Mouse (Mus musculus) adrenal gland, postnatal 10 days (tissue): ENCODE measurements around the gene Vps8. TPM values are rescaled to one million over a fixed set of nuclear protein-coding genes. Genes with fewer than 3 reads are reported as not detected.

Source experiments
- DNase-seq: peaks from one replicate; pipeline ENCODE4 v3.0.0; 2021; ENCODE audit warnings: mixed read lengths
- total RNA-seq, 2 experiments: library from RNA; stranded (reverse); gene quantifications; 2 replicates each; pipeline ENCODE4 v1.2.3; 2021

The Vps8 gene
- total RNA-seq, 2 experiments from 2014 or later = 16.3 to 18.2 TPM

DNA sequence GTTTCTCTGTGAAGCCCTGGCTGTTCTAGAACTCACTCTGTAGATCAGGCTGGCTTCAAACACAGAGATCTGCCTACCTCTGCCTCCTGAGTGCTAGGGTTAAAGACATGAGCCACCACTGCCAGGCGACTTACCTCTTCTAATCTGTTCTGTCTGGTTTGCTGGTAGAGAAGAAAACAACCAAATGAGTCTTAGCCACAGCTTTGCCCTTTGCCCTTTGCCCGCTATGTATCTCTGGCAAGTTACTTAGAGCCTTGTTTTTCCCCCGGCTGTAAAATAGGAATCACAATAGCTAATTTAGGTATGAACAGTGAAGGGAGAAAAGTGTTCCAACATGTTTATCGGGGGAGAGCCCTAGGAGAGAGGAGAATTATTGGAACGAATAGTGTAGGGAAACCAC lies 18.3 kb upstream of the Vps8 start:
- no peak for DNase-seq

DNA sequence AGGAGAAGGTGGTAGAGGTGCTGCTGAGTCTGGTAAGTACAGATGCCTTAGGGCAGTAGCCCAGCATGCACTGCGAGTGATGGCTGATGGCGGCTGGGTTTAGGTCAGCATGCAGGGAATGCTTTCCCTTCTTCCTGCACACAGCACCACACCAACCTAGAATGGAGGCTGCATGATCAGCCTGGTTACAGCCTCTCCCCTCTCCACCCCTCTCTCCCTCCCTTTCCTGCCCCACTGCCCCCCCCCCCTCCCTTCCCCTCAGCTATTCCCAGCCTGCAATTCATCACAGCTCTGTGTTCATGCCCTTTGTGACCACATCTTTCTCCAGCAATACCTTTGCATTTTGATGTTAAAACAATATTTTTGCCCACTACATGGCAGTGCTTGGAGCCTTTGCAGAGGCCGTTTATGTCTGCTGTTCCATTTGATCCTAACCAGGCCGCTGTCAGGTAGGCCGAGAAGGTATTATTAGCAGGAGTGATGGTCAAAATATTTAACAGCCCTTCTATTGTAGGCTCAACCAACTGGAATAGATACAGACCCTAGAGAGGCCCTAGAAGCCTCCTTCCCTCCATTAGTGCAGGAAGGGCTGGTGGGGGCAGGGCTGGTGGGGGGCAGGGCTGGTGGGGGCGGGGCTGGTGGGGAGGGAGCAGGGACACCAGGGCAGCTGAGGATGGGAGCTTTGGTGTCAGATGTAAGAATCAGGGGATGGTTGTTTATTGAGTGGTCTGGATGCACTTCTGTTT lies 17.5 kb upstream of the Vps8 start:
- DNase-seq = no peak

DNA sequence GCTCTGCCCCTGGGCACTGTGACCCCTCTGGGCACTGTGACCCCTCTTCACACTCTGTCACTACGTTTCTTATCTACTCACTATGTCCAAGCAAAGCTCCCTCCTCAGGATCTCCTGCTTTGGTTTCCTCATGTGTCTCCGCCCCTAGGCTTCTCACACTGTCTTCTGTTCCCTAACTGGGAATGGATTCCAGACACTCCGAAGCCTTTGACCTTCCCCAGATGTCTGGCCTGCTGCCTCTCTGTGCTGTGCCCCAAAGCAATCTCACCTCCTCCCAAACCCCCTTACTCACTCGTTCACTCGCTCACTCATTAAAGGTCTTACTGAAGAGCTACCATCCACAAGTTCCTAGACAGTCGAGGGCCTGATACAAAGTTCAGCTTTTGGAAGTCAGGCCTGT lies 16.8 kb upstream of the Vps8 start:
- DNase-seq = no peak

DNA sequence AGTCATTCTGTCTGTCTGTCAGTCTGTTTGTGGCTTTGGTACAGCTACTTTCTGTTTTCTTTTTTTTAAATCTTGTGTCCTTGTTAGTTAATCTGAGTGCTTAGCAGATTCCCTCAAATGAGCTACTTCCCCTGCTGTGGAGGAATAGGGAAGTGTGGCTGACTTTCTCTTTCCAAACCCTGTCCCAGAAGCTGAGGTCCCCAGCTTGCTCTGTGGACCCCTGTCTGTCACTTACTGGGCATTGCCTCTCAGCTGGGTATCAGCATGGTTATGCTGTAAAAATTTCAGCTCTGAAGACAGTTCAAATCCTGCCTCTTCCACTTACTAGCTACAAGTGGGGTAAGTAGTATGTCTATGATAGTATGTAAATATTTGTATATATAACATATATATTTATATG lies 11.1 kb upstream of the Vps8 start:
- DNase-seq = no peak

DNA sequence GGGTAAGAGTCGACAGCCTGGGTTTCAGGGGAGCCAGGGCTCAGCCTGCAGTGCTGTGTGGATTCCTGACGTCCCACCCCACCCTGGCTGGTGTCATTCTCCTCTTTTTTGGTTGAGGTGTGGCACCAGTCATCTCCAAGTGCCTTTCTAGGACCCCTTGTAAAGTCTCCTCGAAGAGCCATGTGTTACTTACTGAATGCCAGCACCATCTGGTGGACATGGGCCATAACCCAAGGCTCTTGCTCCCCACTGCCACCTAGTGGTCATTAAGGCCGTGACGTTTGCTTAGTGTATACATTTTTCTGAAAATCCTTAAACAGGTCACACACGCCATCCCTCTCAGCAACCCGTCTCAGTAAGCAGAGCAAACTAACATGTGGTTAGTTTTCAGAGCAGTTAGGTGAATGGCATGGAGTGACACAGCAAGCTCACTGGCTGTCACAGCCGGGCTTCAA lies 10.3 kb upstream of the Vps8 start:
- peak; percentile 80 for DNase-seq

DNA sequence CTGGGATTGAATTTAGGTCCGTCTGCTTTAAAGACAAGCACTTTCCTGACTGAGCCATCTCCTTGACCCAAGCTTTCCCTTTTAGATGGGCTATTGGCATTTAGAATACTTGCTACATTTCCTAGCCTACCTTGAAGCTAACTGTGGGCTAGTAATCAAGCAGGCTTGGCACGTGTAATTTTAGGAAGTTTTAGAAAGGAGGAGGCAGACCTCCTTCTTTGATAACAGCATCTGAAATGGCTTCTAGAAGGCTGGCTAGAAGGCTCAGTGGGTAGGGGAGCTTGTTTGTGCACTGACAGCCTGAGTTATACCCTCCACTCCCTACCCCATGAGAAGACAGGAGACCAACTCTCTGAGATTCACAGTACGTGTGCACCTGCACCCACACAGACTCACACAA lies 9.1 kb upstream of the Vps8 start:
- no peak for DNase-seq

DNA sequence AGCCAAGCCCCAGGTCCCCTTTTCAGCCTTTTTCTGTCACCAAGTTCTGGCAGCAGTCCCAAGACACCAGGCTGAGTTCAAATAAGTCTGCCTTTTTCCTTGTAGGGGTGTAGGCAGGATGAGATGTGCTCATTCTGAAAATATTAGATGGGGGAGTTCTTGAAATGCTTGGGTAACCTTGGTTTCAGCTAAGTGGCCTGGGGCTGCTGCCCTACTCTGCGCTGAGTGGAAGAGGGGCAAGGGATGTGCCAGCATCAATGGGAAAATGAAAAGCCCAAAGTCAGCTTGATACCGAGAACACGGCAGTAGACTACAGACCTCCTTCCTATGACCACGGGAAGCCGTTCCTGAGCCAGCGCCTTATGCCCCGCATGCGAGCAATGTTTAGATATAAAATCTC lies 7.8 kb upstream of the Vps8 start:
- DNase-seq = no peak

DNA sequence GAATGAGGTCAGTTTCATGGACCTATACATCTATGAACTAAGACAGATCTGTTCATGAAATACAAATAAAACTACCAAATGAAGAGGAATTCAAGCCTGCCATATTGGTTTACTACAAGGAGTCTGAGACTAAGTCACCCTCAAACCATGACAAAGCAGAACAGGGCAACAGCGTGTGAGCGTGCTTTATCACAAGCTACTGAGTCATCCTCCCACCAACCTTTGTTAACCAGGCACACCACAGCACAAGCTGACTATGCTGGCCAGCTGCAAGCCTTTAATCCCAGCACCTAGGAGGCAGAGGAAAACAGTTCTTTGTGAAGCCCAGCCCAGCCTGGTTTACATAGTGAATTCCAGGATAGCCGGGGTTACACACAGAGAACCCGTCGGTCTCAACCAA lies 4.9 kb upstream of the Vps8 start:
- no peak for DNase-seq

DNA sequence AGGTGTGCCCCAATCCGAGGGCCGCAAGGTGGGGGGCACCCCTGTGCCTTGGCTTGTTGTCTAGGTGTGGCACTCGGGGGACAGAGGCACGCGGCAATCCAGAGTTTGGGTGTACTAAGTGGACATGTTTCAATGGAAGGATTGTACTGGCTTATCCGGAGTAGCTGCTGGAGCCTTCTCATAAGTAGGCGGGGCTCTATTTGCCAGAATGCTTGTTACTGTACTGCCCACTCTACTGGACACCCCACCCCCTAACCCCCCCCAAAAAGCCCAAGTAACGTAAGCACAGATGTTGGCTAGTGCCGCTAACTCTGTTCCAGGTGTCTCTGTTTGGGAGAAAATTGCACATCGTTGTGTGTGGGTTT lies 610 bp downstream of the Vps8 start:
- DNase-seq = no peak

DNA sequence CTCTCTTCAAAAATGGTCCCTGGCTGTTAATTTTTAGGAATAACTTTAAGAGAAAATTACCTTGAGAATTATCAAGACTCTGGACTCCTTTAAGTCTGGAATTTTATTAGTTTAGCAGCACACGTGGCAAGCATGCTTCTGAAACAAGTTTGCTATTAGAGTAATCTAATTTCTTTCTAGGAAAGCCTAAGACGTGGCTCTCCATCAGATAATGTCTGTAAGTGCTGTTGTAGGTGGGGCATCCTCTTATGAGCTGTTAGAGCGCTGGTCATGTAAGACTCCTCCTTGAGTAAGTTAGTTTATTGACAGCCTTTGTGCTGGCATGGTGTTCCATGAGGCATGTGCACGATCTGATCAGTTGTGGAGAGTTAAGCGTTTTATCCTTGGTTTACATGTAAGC lies 5.2 kb downstream of the Vps8 start:
- no peak for DNase-seq

DNA sequence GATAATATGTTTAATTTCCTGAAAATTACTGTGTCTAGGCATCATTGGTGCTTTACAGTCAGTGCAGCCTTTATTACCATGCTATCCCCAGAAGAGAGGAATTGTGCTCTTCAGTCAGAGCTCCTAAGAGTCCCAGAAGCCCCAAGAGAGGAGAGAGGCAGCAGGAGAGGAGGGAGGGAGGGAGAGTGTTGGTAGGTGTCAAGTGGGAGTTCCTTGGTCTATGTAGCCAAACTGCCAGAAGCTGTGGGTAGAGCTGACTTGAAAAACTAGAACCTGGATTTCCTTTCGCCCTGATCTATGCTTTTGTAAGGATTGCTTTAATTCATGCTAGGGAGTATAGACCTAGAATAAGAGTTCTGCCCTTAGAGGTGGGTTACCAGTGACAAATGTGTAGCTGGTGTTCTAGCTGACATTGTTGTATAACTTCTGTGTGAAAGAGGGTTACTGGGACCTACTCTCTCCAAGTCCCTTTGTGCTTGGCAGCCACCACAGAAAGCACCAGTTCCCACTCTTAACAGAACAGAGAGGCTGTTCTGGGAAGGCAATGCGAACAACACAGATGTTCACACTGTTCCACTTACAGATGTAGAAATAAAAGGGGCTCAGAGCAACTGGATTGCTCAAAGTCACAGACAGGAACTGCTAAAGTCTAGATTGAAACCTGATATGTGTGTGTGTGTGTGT lies 7.6 kb downstream of the Vps8 start:
- no peak for DNase-seq

DNA sequence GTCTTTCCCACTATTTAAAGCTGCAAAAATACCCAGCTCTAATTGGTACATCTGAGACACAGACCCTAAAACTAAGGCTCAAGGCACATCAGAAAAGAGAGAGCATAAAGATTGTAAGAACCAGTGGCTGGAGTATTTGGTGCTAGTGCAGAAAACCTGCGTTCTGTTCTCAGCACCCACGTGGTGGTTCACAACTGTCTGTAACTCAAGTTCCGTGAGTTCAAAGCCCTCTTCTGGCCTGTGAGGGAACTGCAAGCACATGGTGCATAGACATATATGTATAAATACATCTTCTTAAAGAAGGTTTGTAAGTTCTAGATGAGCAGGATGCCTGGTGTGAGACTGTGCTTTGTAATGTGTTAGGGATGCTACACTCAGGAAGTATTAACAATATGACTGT lies 8.7 kb downstream of the Vps8 start:
- no peak for DNase-seq

DNA sequence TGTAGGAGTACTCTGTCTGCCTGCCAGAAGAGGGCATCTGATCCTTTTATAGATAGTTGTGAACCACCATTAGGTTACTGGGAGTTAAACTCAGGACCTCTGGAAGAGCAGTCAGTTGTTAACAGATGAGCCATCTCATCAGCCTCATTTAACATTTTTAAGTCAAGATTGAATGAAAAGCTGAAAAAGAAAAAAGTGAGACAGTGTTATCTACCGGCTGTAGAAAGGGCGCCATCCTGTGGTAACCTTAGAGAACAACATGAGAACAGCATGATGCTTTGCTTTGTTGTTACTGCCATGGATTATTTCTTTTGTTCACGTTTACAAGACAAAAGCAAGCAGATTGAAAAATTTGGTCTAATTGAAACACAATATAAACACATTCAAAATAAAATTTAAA lies 10.6 kb downstream of the Vps8 start:
- DNase-seq = no peak

DNA sequence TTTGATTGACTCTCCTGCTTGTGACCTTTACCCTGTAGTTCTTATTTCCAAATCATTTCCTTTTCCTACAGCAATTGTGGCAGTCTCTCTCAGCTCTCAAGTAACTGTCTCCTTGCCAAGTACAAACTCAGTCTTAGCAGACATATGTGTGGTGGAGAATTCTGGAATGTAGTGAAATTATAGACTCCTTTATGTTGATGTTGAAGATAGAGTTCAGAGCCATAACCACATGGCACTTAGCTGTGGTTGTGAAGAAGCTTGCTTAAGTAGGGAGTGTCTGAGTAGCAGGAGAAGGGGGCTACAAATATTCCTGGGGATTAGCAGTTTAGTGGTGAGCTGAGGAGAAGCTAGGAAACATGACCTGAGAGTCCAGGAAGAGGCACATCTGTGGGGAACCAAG lies 18.1 kb downstream of the Vps8 start:
- DNase-seq = no peak

DNA sequence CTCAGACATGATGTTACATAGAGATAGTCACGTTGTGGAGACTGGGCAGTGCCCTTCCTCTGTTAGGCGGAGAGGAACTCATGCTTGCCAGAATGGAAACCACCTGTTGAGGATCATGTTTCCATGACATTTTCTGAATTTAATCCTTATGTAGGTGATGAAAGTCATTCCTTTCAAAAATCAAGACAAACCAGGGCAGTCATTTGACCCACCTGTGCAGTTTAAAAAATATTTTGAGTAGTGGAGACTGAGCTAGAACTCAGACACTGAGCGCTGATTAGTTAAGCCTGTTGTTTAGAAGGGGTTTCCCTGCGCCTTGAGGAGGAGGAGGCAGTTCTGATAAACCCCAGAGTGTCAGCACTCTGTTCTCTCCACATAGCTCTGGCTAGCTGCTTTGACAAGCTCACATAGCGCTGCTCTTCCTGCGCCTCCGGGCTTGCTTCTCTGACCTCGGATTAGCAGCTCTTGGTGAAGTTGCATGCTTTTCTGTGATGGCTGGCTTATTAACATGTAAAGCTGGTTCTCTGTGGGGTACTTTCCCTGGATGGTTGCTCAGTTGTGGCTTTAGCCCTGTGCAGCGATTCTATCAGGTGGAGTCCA lies 22.2 kb downstream of the Vps8 start:
- no peak for DNase-seq

DNA sequence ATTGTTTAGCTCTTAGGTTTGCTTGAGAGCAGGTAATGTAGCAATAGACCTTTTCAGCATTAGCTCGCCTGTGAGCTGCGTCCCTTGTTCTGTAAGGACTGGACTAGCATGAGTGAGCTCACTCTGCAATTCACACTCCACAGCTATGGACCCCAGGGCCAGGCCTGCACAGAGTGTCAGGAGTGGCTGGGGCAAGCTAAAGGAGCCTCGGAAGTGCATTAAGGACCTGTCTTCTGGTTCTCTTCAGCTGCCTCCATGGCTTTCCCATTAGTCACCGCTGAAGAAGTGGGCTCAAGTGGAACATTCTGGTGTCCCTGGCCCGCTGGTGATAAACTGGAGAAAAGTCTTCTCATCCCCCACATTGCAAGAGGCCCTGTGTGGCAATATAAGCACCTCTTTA lies 24.5 kb downstream of the Vps8 start:
- DNase-seq = no peak

DNA sequence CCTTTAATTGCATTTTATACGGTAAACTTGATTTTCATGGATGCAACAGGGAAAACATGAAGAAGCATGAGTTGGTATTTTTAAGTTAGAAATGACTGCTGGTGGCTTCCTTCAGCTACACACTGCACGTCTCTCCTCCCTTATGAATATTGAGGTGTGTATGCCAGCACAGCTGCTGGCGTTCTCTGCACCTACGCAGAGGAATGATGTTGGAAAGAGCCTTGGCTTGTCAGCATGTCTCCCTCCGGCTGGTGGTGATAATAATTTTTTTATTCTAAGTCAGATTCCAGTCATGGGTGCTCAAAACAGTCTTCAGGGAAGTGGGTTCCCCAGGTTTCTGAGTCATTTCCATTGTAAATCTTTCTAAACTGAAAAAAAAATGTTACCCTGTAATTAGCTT lies 25.5 kb downstream of the Vps8 start:
- DNase-seq = no peak

DNA sequence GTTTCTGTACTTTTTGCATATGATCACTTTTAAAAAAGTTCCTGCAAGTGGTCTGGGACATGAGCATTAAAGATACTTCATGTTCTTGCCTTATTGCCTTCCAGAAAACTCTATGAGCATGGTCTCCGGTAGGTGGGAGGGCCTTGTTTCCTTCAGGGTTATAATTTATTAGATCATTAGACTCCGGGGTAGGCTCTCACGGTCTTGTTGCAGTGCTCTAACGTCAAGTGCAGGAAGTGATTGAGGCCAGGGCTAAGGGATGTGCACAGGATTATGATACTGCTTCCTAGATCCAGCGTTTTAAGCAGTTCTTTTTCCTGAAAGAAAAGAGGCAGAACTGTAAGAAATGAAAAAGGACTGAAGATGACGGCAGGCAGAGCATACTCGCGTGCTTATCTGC lies 27.0 kb downstream of the Vps8 start:
- DNase-seq = no peak

DNA sequence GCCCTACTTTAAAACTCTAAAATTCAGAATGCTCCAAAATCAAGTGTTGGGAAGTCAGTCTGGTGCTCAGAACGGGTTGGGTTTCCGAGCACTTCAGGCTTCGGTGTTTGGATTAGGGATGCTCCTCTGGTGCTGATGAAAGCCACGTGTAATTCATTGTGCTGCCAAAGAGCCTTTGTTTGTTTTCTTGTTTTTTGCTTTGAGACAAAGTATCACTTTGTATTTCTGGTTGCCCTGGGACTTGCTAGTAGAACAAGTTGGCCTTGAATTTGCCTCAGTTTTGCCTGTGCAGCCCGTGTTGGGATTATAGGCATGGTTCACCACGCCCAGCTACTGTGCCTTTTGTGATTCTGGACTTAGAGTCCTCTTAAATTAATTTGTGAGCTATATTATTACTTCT lies 29.7 kb downstream of the Vps8 start:
- DNase-seq = no peak

DNA sequence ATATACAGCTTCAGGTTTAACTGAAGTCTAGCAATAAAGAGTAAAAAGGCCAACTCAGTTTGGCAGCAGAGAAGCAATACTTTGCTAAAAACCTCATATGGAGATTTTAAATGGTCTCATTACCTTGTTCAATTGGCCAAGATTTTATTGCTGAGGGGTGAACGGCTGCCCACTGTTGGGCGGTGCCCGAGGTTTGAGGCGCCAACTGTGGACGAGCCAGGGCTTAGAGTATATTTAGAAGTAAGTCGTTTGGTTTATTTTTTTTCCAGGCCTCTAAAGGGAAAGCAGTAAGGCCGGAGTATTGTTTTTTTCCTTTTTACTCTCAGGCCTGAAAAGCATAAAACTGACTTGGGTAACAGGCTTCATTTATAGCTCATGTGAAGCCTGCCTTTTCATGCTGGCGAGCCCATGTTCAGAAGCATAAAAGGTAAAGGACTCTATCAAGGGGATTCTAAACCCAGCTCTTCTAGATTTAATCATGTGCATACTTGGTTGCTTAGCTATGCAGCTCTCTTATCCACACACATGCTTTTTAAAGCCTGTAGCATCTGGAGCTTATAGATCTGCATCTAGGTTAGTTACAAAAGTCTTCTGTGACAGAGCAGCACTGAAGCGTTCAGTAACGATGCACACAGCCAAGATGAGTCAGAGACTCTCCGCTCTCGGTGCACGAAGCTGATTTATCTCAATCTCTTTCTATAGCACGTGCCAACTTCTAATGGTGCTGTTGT lies 34.9 kb downstream of the Vps8 start:
- no peak for DNase-seq

DNA sequence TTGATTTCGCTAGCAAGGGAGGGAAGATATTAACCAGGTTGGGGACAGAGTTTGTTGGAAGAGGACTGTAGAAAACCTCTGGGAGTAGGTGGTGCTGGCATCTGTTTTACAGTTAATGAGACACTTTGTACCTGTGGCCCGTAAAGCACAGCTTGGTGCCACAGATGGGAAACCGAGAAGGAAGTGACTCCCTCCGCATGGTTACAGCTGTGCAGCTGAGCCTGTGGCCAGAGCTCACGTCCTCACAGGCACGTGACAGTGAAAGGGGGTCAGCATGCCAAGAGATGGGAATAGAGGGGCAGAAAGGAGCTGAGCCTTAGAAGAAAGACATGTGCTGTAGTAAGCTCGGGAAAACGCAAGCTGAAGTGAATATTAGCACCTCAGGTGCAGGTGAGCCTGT lies 43.0 kb downstream of the Vps8 start:
- DNase-seq = no peak

DNA sequence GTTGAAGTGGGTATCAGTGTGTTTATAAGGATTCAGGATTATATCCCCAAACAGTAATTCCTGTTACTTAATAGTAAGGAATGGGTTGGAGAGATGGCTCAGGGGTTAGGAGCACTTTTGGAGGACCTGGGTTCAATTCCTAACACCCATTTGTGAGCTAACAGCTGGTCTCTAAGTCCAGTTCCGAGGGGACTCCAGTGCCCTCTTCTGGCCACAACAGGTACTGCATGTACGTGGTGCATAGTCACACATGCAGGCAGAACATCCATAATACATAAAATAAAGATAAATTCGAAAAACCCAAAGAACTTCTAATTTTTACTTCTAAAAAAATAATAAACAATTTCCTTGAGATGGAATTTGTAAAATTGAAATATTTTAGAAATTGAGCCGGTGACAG lies 47.5 kb downstream of the Vps8 start:
- DNase-seq = peak; percentile 16

DNA sequence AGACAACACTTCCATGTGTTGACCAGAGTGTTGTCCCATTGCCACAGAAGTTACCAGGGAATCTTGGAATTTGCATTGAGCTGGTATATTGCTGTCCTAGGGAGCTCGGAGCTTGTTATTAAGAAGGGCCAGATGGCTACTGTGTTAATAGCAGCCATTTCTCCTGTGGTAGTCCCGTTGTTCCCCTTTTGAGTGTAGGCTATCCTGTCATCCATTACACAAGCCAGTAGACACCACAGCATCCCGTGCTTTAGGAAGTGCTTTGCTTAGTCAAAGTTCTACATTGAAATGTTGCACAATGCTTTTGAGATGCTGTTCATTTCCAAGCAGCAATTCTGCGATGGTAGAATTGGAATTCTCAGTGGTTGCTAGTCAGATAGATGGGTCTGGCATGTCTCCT lies 54.2 kb downstream of the Vps8 start:
- DNase-seq = no peak
